Mouse (Mus musculus) thymus, adult 2 months (tissue): ENCODE data around the gene Reep1. TPM values are rescaled to one million over a fixed set of nuclear protein-coding genes. Genes with fewer than 3 reads are reported as not detected.

Experiments
- DNase-seq: peaks from one replicate; pipeline ENCODE4 v3.0.0; 2021
- H3K27ac ChIP-seq: fragments of 200-500 bp; 2 replicates; pipeline ENCODE4 v1.5.1; 2012; ENCODE audit warnings: low read length, control low read depth; ENCODE audit not compliant: control insufficient read depth, insufficient read depth
- H3K27me3 ChIP-seq: fragments of 200-500 bp; 2 replicates; pipeline ENCODE4 v1.6.1; 2012; ENCODE audit warnings: mild to moderate bottlenecking, low read length, moderate library complexity, mixed read lengths; ENCODE audit not compliant: control insufficient read depth, insufficient read depth
- H3K36me3 ChIP-seq: fragments of 200-500 bp; 2 replicates; pipeline ENCODE4 v1.6.1; 2012; ENCODE audit warnings: mild to moderate bottlenecking, low read length, moderate library complexity; ENCODE audit not compliant: control insufficient read depth, insufficient read depth
- H3K4me1 ChIP-seq: fragments of 200-500 bp; replicated peaks from 2 replicates; pipeline ENCODE4 v1.6.1; 2012; ENCODE audit warnings: low read length; ENCODE audit not compliant: control insufficient read depth, insufficient read depth
- H3K4me3 ChIP-seq: fragments of 200-500 bp; 2 replicates; pipeline ENCODE4 v1.5.1; 2012; ENCODE audit warnings: mild to moderate bottlenecking, low read length, control low read depth, moderate library complexity; ENCODE audit not compliant: control insufficient read depth, insufficient read depth
- CTCF ChIP-seq: fragments of 200-500 bp; IDR thresholded peaks from 2 replicates; pipeline ENCODE4 v1.5.1; 2012; ENCODE audit warnings: mild to moderate bottlenecking, control low read depth, low read length, moderate library complexity, borderline replicate concordance; ENCODE audit not compliant: control insufficient read depth, poor library complexity, insufficient read depth; ENCODE audit errors: extremely low read depth
- POLR2A ChIP-seq: fragments of 200-500 bp; IDR thresholded peaks from 2 replicates; pipeline ENCODE4 v1.6.1; 2012; ENCODE audit warnings: mild to moderate bottlenecking, low read length, control low read depth, moderate library complexity; ENCODE audit not compliant: control insufficient read depth, poor library complexity, insufficient read depth; ENCODE audit errors: extremely low read depth
- WGBS: fragments of 180-500 bp; shearing (Covaris S2); methylation state at CpG from one replicate; pipeline ENCODE4 v1.1.7; 2018; 5-methylcytosine and 5-hydroxymethylcytosine counted together
- polyA plus RNA-seq: library from polyadenylated mRNA; depleted of rRNA; stranded (reverse); fragments of >200 nt; gene quantifications from 2 replicates; pipeline ENCODE4 v1.2.3, GENCODE M21; 2012

Gene Reep1
- polyA plus RNA-seq, 1 experiment = 2.1 TPM

- Histone ChIP-seq H3K4me3 (no peak overlapping the region), H3K4me1 (peaks cover 20% of the 10 kb centered on the region), H3K27me3 (no peaks in the 10 kb centered on the region), H3K36me3 (no peaks in the 10 kb centered on the region), H3K27ac (no peak overlapping the region)
- WGBS = 31% methylated on average over 4 of the region's 4 CpGs
- TF ChIP-seq POLR2A (no peak), CTCF (no peak)
- no peak for DNase-seq
Observed at GRCm38 (mm10) chr6:71735600-71736010, 28.2 kb downstream of the Reep1 start.

DNA sequence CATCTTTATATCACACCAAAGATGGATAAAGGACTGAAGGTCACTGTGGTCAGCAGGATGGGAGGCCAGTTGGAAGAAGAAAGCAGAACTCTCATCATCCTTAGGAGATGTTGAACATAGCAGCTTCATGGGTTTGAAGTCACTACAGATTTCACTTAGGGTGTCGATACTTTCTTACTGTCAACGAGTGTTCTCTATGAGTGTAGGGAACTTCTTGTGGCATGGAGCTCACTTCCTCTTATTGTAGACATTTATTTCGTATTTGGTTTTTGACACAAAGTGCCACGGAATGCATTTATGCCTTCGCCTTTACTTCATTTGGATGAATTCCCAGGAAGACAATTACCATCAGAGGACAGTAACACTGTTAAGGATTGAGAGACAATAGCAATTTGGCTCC, 28.7 kb downstream of the Reep1 start:
- WGBS = 55% methylated on average over 5 of the region's 5 CpGs
- no peak overlapping the region for H3K27ac ChIP-seq
- H3K4me3 ChIP-seq = no peak overlapping the region

DNA sequence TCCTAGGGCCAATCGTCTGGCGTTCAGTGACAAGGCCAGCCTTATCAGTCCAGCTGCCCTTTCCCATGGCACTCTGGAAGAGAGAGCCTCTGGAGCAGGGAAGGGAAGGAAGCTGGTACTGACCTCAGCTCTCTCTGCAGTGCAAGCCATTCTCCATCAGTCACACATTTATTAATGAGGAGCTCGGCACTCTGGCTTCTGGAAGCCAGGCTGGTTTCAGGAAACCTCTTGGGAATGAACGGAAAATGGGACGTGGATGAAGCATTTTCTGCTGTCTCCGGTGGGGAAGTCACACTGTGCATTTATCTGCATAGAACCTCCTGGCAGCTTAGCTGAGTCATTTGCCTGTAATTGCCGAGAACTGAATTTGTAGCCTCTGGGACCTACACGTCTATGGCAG, 29.8 kb downstream of the Reep1 start:
- H3K4me3 ChIP-seq = no peak overlapping the region
- 98% methylated on average over 8 of the region's 8 CpGs for WGBS
- DNase-seq = no peak

More for the DNA sequence above, 28.7 kb downstream of the Reep1 start:
- no peak for DNase-seq
- TF ChIP-seq CTCF (no peak), POLR2A (no peak)
- Histone ChIP-seq H3K4me1 (peaks cover 25% of the 10 kb centered on the region), H3K27me3 (no peaks in the 10 kb centered on the region), H3K36me3 (no peaks in the 10 kb centered on the region)

DNA sequence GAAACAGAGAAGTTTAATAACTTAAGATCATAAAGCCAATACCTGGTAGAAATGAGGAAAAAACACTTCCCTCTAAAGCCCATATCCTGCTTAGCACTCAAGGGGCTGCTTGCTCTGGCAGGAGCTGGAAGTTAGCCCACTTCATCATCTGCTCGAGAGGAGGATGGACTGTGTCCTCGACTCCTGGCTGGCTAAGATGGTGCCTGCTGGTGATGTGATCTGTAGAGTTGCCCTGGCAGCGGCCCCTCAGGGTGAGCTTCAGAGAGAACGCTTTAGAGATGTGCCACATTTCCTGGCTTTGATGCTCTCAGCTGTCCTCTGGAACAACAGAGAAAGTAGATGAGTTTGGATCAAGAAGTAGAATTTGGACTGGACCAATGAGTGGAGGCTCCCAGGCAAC, 31.2 kb downstream of the Reep1 start:
- H3K4me3 ChIP-seq = no peak overlapping the region
- DNase-seq = no peak
- H3K27me3 ChIP-seq = no peaks in the 10 kb centered on the region
- no peak overlapping the region for H3K27ac ChIP-seq
- H3K36me3 ChIP-seq = no peaks in the 10 kb centered on the region
- 25% methylated on average over 4 of the region's 4 CpGs for whole genome bisulfite sequencing
- no peak for TF ChIP-seq CTCF
- TF ChIP-seq POLR2A = no peak
- H3K4me1 ChIP-seq = peaks cover 29% of the 10 kb centered on the region

More for the DNA sequence above, 29.8 kb downstream of the Reep1 start:
- H3K36me3 ChIP-seq = no peaks in the 10 kb centered on the region
- TF ChIP-seq CTCF = no peak
- no peak overlapping the region for H3K27ac ChIP-seq
- H3K4me1 ChIP-seq = peaks cover 26% of the 10 kb centered on the region
- no peaks in the 10 kb centered on the region for H3K27me3 ChIP-seq

- Histone ChIP-seq H3K4me3 (no peak overlapping the region), H3K27ac (no peak overlapping the region), H3K36me3 (no peaks in the 10 kb centered on the region), H3K4me1 (peaks cover 36% of the 10 kb centered on the region), H3K27me3 (no peaks in the 10 kb centered on the region)
- no peak for DNase-seq
- TF ChIP-seq CTCF = no peak
- no peak for TF ChIP-seq POLR2A
- 41% methylated on average over 13 of the region's 13 CpGs for WGBS
Observed at GRCm38 (mm10) chr6:71740921-71741320, 33.6 kb downstream of the Reep1 start.

DNA sequence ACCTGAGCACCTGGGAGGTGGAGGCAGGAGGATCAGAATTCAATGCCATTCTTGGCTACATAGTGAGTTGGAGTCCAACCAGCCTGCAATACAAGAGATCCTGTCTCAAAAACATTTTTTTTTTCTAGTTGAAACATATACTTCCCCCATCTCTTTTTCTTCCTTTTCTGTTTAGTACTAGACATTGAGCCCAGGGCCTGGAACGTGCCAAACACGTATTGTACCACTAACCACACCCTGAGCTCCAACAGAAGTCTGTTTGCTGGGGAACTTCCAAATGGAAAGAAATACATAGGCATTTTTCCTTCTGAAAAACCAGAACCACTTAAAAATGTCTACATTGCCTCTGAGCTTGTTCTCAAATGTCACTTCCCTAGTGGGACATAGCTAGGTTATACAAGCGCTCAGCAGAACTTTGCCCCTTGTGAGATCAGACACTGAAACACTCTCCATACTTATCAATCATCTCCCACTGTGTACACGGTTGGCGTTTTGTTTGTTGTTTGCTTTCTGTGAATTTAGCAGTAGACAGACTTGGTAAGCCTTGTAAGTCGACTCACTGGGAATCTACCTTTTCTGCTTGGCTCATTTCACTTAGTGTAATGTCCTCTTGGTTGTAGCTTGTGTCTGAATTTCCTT, 34.8 kb downstream of the Reep1 start:
- Histone ChIP-seq H3K4me3 (no peak overlapping the region), H3K27me3 (no peaks in the 10 kb centered on the region), H3K36me3 (no peaks in the 10 kb centered on the region), H3K4me1 (peaks cover 45% of the 10 kb centered on the region), H3K27ac (no peak overlapping the region)
- no peak for DNase-seq
- WGBS = 78% methylated on average over 6 of the region's 6 CpGs
- TF ChIP-seq CTCF (no peak), POLR2A (no peak)

GRCm38 (mm10) chr6:71744934-71745333, 37.6 kb downstream of the Reep1 start:
- 68% methylated on average over 6 of the region's 6 CpGs for whole genome bisulfite sequencing
- no peaks in the 10 kb centered on the region for H3K36me3 ChIP-seq
- peaks cover 35% of the 10 kb centered on the region for H3K4me1 ChIP-seq
- no peaks in the 10 kb centered on the region for H3K27me3 ChIP-seq
- TF ChIP-seq CTCF (no peak), POLR2A (no peak)
- DNase-seq = no peak
- no peak overlapping the region for H3K4me3 ChIP-seq
- no peak overlapping the region for H3K27ac ChIP-seq
